Mouse (Mus musculus) heart, postnatal 25 days (tissue): ENCODE data around the gene Thsd7b. TPM values are rescaled to one million over a fixed set of nuclear protein-coding genes. Genes with fewer than 3 reads are reported as not detected.
"Not testable (repeated sequence)": the region's sequence is repeated elsewhere in the genome, so short reads cannot be mapped to it uniquely, and the experiment has no call there.

Experiments used
- DNase-seq: peaks from one replicate; pipeline ENCODE4 v3.0.0; 2022; ENCODE audit warnings: low spot score
- intact Hi-C: fragments of 180-260 bp; cut with DNase I; formaldehyde crosslinking; loops from one replicate; pipeline ENCODE4 v1.15.1; 2025
- total RNA-seq, 2 experiments: library from RNA; stranded (reverse); gene quantifications; 2 replicates each; pipeline ENCODE4 v1.2.3; 2021

Thsd7b gene
- total RNA-seq, 2 experiments from 2014 or later: 0.10 to 0.25 TPM

GRCm38 (mm10) chr1:130245563-130245962 lies 972.5 kb downstream of the Thsd7b start:
- DNase-seq: no peak
- intact Hi-C loops: no loop called here

- intact Hi-C loops, DNase-seq: not testable (repeated sequence)
Observed at GRCm38 (mm10) chr1:130246264-130246663, 973.2 kb downstream of the Thsd7b start.

- intact Hi-C loops, DNase-seq: not testable (repeated sequence)
Observed at GRCm38 (mm10) chr1:130246930-130247329, 973.8 kb downstream of the Thsd7b start.

- DNase-seq: no peak
- intact Hi-C loops: no loop called here
Observed at GRCm38 (mm10) chr1:130262046-130262445, 988.9 kb downstream of the Thsd7b start.
